Mouse (Mus musculus) embryonic facial prominence, embryonic 11.5 days (tissue): Measurements from ENCODE around the gene Usp47. TPM values are rescaled to one million over a fixed set of nuclear protein-coding genes. Genes with fewer than 3 reads are reported as not detected.

Experiments
- ATAC-seq: fragments of 200-750 bp; cut with Nextera tagmentation; replicated peaks from 2 replicates; pipeline ENCODE4 v1.8.0; 2017; ENCODE audit warnings: low read depth; ENCODE audit not compliant: insufficient number of reproducible peaks, low FRiP score, low TSS enrichment
- DNase-seq: peaks from one replicate; pipeline ENCODE4 v3.0.0-alpha.2; 2015; ENCODE audit warnings: low spot score
- H3K27ac ChIP-seq: fragments of 300-500 bp; sonication (generic); replicated peaks from 2 replicates; pipeline ENCODE4 v1.5.1; 2014; ENCODE audit warnings: mild to moderate bottlenecking, low read depth, low read length, control low read depth
- H3K27me3 ChIP-seq: fragments of 300-500 bp; sonication (generic); 2 replicates; pipeline ENCODE4 v1.6.1; 2014; ENCODE audit warnings: mild to moderate bottlenecking, low read length, moderate library complexity, mixed read lengths; ENCODE audit not compliant: control insufficient read depth, insufficient read depth
- H3K36me3 ChIP-seq: fragments of 300-500 bp; sonication (generic); replicated peaks from 2 replicates; pipeline ENCODE4 v1.6.1; 2014; ENCODE audit warnings: low read depth, mild to moderate bottlenecking, low read length, moderate library complexity, mixed read lengths; ENCODE audit not compliant: control insufficient read depth, insufficient read depth
- H3K4me1 ChIP-seq: fragments of 300-500 bp; sonication (generic); 2 replicates; pipeline ENCODE4 v1.6.1; 2014; ENCODE audit warnings: low read length, mixed read lengths; ENCODE audit not compliant: control insufficient read depth, insufficient read depth
- H3K4me2 ChIP-seq: fragments of 300-500 bp; sonication (generic); 2 replicates; pipeline ENCODE4 v1.6.1; 2014; ENCODE audit warnings: low read depth, mild to moderate bottlenecking, control low read depth, low read length, moderate library complexity
- H3K4me3 ChIP-seq: fragments of 300-500 bp; sonication (generic); 2 replicates; pipeline ENCODE4 v1.5.1; 2014; ENCODE audit warnings: low read depth, low read length, control low read depth
- H3K9ac ChIP-seq: fragments of 300-500 bp; sonication (generic); replicated peaks from 2 replicates; pipeline ENCODE4 v1.6.1; 2014; ENCODE audit warnings: mild to moderate bottlenecking, control low read depth, low read length
- H3K9me3 ChIP-seq: fragments of 300-500 bp; sonication (generic); replicated peaks from 2 replicates; pipeline ENCODE4 v1.6.1; 2016; ENCODE audit warnings: mild to moderate bottlenecking, low read length, inconsistent platforms, mixed read lengths; ENCODE audit not compliant: control insufficient read depth
- WGBS: fragments of 180-500 bp; shearing (Covaris S2); extraction: QIAGEN DNeasy Blood & Tissue Kit; methylation state at CpG from one replicate; pipeline ENCODE4 v1.1.7; 2014; 5-methylcytosine and 5-hydroxymethylcytosine counted together
- polyA plus RNA-seq: library from polyadenylated mRNA; unstranded; fragments of >200 nt; fragmentation: Nextera tagmentation; extraction: Ambion mirVana; gene quantifications from 2 replicates; pipeline ENCODE4 v1.2.1, GENCODE M21; 2014

Gene Usp47
- polyA plus RNA-seq, 1 experiment from 2014 or later: 110 TPM

DNA sequence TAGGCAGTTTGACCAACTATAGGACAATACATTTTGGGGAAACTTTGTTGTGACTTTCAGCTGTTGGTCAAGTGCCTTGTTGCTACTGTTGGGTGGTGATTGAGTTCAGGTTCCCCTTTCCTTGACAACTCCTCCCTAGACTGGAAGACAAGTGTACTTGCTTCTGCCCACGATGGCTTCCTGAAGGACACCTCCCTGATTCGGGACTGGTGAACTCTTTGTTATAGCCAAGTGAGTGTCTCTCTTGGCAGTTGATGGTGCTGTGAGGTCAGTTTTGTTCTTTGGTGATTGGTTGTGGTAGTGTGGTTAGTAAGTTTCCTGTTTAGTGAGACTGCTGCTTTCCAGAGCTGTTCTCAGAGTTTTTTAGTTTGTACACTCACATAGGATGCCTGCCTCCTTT, 19.5 kb downstream of the Usp47 start:
- no peaks in the 10 kb centered on the region for H3K27me3 ChIP-seq
- no peak overlapping the region for H3K4me3 ChIP-seq
- no peak overlapping the region for H3K9ac ChIP-seq
- H3K9me3 ChIP-seq: no peaks in the 10 kb centered on the region
- WGBS: 86% methylated on average over 2 of the region's 2 CpGs
- no peak overlapping the region for H3K4me2 ChIP-seq
- no peak for ATAC-seq
- H3K27ac ChIP-seq: no peak overlapping the region
- no peaks in the 10 kb centered on the region for H3K36me3 ChIP-seq
- H3K4me1 ChIP-seq: no peaks in the 10 kb centered on the region
- no peak for DNase-seq

DNA sequence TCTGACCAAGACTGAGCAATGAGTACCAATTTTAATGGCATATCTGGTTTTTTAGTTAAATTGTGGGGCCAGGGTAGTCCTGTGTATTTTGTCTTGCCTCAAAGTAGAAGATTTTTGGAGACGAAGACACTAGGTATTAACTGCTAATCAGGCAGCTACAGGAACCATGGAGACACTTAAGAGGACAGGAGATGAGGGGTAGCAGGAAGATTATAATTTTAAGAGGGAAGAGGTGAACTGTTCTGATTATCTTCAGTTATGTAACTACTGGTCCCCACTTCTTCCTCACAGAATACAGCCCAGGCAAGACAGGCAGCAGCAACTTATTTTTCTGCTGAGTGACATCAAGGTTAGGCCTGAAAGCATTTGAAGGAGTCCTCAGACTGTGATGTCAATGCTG, 21.9 kb downstream of the Usp47 start:
- Histone ChIP-seq H3K27ac (no peak overlapping the region), H3K4me2 (no peak overlapping the region), H3K9me3 (no peaks in the 10 kb centered on the region), H3K27me3 (no peaks in the 10 kb centered on the region), H3K36me3 (no peaks in the 10 kb centered on the region), H3K9ac (no peak overlapping the region), H3K4me1 (no peaks in the 10 kb centered on the region), H3K4me3 (no peak overlapping the region)
- WGBS: 73% methylated on average over 1 of the region's 1 CpGs
- ATAC-seq: no peak
- no peak for DNase-seq

DNA sequence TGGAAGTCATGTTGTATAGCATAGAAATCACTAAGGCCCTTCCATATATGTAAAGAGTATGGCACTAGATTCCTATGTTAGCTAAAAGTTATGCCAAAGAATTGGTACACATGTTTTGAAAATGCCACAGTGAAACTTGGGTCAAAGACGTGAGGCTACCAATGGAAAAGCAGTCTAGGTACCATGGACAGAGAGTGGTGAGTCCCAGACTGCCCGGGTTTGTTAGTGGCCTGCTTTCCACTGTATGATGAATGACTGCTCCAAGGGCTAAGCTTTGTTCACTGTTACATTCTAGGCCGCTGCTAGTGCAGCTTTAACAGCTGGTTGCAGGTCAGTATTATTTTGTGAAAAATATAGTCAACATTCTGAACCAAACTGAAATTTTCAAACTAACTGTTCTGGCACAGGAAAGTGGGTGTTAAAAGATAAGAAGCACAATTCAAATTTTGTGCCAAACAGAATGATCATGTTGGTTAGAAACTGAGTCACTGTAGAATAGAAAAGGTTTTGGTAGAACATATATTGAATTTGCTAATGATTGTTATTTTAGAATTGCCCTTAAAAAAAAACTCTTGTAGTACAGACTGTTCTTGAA, 22.6 kb downstream of the Usp47 start:
- H3K27ac ChIP-seq: no peak overlapping the region
- H3K36me3 ChIP-seq: no peaks in the 10 kb centered on the region
- 65% methylated on average over 3 of the region's 3 CpGs for WGBS
- no peak overlapping the region for H3K4me3 ChIP-seq
- H3K4me1 ChIP-seq: no peaks in the 10 kb centered on the region
- no peak for DNase-seq
- H3K9ac ChIP-seq: no peak overlapping the region
- no peak for ATAC-seq
- H3K4me2 ChIP-seq: no peak overlapping the region
- no peaks in the 10 kb centered on the region for H3K27me3 ChIP-seq
- no peaks in the 10 kb centered on the region for H3K9me3 ChIP-seq

DNA sequence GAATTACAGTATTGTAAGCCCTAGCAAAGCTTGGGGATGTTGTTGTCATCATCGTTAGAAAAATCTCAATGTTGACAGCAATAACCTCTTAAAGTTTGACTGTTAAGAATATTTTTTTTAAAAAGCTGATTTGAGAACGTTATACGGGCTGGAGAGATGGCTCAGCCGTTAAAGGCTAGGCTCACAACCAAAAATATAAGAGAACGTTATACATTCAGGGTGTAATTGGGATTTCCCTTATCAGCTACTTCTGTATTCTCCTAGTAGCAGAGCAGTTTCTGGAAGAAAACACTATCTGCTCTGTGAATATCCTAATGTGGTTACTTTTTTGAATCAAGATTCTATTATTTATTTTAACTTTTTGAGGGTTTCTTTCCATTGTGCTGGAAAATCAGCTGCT, 25.3 kb downstream of the Usp47 start:
- 96% methylated on average over 5 of the region's 5 CpGs for WGBS
- Histone ChIP-seq H3K4me2 (no peak overlapping the region), H3K9ac (no peak overlapping the region), H3K36me3 (no peaks in the 10 kb centered on the region), H3K4me1 (no peaks in the 10 kb centered on the region), H3K27ac (no peak overlapping the region), H3K27me3 (no peaks in the 10 kb centered on the region), H3K9me3 (no peaks in the 10 kb centered on the region), H3K4me3 (no peak overlapping the region)
- no peak for ATAC-seq
- no peak for DNase-seq

DNA sequence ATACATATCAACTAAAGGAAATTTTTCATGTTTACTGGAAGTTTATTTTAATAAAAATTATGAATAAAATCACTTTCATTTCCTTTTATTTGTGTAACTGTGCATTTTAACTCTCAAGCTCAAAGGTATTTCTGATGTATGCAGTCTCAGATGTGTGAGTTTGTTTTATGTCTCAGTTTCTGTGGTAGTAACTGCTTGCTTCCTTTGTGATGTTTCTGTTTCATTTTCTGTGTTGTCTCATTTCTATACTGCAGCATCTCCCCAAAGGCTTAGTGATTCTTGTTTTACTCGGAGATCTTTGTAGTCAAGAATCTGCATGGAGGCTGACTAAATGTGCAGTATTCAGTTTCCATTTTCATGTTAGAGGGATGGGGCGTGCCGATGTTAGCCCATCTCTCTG, 30.4 kb downstream of the Usp47 start:
- no peaks in the 10 kb centered on the region for H3K4me1 ChIP-seq
- no peak overlapping the region for H3K27ac ChIP-seq
- ATAC-seq (no peak), DNase-seq (no peak)
- H3K4me3 ChIP-seq: no peak overlapping the region
- H3K36me3 ChIP-seq: no peaks in the 10 kb centered on the region
- no peaks in the 10 kb centered on the region for H3K27me3 ChIP-seq
- H3K4me2 ChIP-seq: no peak overlapping the region
- no peak overlapping the region for H3K9ac ChIP-seq
- WGBS: 93% methylated on average over 3 of the region's 3 CpGs
- H3K9me3 ChIP-seq: no peaks in the 10 kb centered on the region

DNA sequence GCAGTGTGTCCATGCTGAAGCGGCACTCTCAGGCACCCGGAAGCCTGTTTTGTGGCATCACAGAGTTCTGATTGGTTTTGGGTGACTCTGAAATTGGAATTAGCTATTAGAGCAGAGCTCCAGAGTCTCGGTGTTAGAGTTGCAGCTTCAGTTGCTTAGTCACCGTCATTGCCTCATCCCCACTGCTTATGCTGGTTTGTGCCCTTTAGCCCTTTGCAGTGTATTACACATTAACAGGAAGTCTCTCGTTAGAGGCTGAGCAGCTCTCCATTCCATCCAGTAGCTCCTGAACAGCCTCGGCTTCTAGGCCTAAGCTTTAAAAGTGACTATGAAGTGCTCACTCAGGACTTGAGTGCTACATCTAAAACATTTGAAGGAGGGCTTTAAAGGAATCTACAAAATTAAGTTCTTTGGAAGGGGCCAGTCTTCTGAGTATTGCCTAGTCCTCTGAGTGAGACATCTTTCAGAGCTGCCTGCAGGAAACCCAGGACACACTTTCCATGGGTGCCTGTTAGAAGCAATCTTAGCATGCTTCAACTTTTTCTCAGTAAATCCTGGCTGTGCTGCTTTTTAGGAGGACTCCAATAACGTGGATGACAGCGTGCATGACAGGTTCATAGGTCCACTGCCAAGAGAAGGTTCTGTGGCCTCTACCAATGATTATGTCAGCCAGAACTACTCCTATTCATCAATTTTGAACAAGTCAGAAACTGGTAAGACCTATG, 32.8 kb downstream of the Usp47 start:
- no peaks in the 10 kb centered on the region for H3K36me3 ChIP-seq
- H3K4me3 ChIP-seq: no peak overlapping the region
- H3K4me1 ChIP-seq: no peaks in the 10 kb centered on the region
- DNase-seq: no peak
- H3K27ac ChIP-seq: no peak overlapping the region
- H3K27me3 ChIP-seq: no peaks in the 10 kb centered on the region
- no peak overlapping the region for H3K9ac ChIP-seq
- ATAC-seq: no peak
- 72% methylated on average over 8 of the region's 8 CpGs for WGBS
- H3K4me2 ChIP-seq: no peak overlapping the region
- no peaks in the 10 kb centered on the region for H3K9me3 ChIP-seq

DNA sequence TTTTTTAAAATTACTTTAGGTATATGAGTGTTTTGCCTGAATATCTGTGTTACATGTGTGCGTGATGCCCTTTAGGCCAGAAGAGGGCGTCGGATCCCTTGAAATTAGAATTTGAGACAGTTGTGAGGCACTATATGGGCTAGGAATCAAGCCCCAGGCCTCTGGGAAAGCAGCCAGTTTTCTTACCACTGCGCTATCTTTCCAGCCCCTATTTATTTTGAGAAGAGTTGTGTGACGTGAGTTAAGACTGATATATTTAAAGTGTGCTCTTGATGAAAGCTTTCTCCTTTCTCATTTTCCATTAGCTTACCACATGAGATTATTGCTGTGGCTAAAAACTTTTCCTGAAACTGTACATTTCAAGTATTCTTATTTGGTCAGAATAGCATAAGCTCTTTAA, 51.6 kb downstream of the Usp47 start:
- Histone ChIP-seq H3K9ac (no peak overlapping the region), H3K4me1 (no peaks in the 10 kb centered on the region), H3K27me3 (no peaks in the 10 kb centered on the region), H3K27ac (no peak overlapping the region), H3K4me3 (no peak overlapping the region), H3K9me3 (no peaks in the 10 kb centered on the region), H3K4me2 (no peak overlapping the region), H3K36me3 (peaks cover 5% of the 10 kb centered on the region)
- DNase-seq (no peak), ATAC-seq (no peak)
- WGBS: 93% methylated on average over 5 of the region's 5 CpGs

DNA sequence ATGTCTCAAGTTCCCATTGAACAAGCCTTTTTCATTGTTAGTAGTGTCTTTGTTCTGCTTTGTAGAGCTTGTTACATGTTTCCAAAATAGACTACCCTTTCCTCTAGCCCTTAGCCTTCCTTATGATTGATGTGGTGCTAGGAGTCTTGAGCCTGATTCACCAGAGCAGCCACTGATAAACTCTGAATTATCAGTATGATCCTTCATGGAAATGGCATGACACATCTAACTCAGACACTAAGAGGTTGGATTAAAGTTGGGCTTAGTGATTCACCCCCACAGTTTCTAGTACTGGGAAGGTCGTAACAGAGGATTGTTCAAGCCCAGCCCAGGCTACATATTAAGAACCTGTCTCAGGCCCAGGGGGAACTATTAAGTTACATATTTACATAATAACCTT, 59.3 kb downstream of the Usp47 start:
- no peaks in the 10 kb centered on the region for H3K4me1 ChIP-seq
- no peak overlapping the region for H3K27ac ChIP-seq
- no peak overlapping the region for H3K9ac ChIP-seq
- no peak overlapping the region for H3K4me2 ChIP-seq
- no peak overlapping the region for H3K4me3 ChIP-seq
- no peaks in the 10 kb centered on the region for H3K9me3 ChIP-seq
- H3K27me3 ChIP-seq: no peaks in the 10 kb centered on the region
- 85% methylated on average over 1 of the region's 1 CpGs for WGBS
- DNase-seq: no peak
- H3K36me3 ChIP-seq: peaks cover 6% of the 10 kb centered on the region
- no peak for ATAC-seq
